Mouse (Mus musculus) spleen, adult 2 months (tissue): ENCODE results near the gene Nelfb. TPM values are rescaled to one million over a fixed set of nuclear protein-coding genes. Genes with fewer than 3 reads are reported as not detected.
A peak's percentile ranks its signal among the peaks of the same experiment; 100 is the strongest.

Source experiments
- DNase-seq, 2 experiments: peaks; one replicate each; pipeline versions ENCODE4 v3.0.0 to v3.0.0-alpha.2; 2012 to 2021; ENCODE audit warnings: low spot score in 2 of 2, low read depth in 1 of 2
- H3K27ac ChIP-seq: fragments of 200-500 bp; 2 replicates; pipeline ENCODE4 v1.5.1; 2012; ENCODE audit warnings: low read length, inconsistent platforms; ENCODE audit not compliant: insufficient read depth
- H3K27me3 ChIP-seq: fragments of 200-500 bp; 2 replicates; pipeline ENCODE4 v1.6.1; 2012; ENCODE audit warnings: mild to moderate bottlenecking, moderate library complexity, low read length, inconsistent platforms; ENCODE audit not compliant: control insufficient read depth, insufficient read depth
- H3K36me3 ChIP-seq: fragments of 200-500 bp; 2 replicates; pipeline ENCODE4 v1.6.1; 2012; ENCODE audit warnings: mild to moderate bottlenecking, low read length, inconsistent platforms; ENCODE audit not compliant: control insufficient read depth, insufficient read depth
- H3K4me1 ChIP-seq: fragments of 200-500 bp; 2 replicates; pipeline ENCODE4 v1.6.1; 2011; ENCODE audit warnings: inconsistent platforms; ENCODE audit not compliant: control insufficient read depth, insufficient read depth, insufficient read length
- H3K4me3 ChIP-seq: fragments of 200-500 bp; 2 replicates; pipeline ENCODE4 v1.5.1; 2011; ENCODE audit warnings: mild to moderate bottlenecking, inconsistent platforms; ENCODE audit not compliant: insufficient read depth, insufficient read length; ENCODE audit errors: extremely low read depth
- CTCF ChIP-seq: fragments of 200-500 bp; IDR thresholded peaks from 2 replicates; pipeline ENCODE4 v1.5.1; 2011; ENCODE audit warnings: mild to moderate bottlenecking, inconsistent platforms; ENCODE audit not compliant: insufficient read depth, insufficient read length, insufficient replicate concordance; ENCODE audit errors: extremely low read depth
- POLR2A ChIP-seq: fragments of 200-500 bp; IDR thresholded peaks from 2 replicates; pipeline ENCODE4 v1.6.1; 2011; ENCODE audit warnings: low read depth, low read length, inconsistent platforms
- WGBS: fragments of 180-500 bp; shearing (Covaris S2); methylation state at CpG from one replicate; pipeline ENCODE4 v1.1.7; 2018; 5-methylcytosine and 5-hydroxymethylcytosine counted together
- polyA plus RNA-seq: library from polyadenylated mRNA; depleted of rRNA; stranded (reverse); fragments of >200 nt; gene quantifications from 2 replicates; pipeline ENCODE4 v1.2.3, GENCODE M21; 2012

Nelfb gene
- polyA plus RNA-seq, 1 experiment, result 68.1 TPM

- H3K27ac ChIP-seq, result peak overlapping the region; percentile 98
- peaks cover 5% of the 10 kb centered on the region; the same call in 1 of the 2 replicates for H3K36me3 ChIP-seq
- H3K4me3 ChIP-seq, result peak overlapping the region; percentile 78; the same call in 1 of the 2 replicates
- no peaks in the 10 kb centered on the region for H3K27me3 ChIP-seq
- no peak for DNase-seq
- H3K4me1 ChIP-seq, result peaks cover 21% of the 10 kb centered on the region; the same call in 1 of the 2 replicates
- WGBS, result 29% methylated on average over 5 of the region's 5 CpGs
- TF ChIP-seq POLR2A (no peak), CTCF (no peak)
Measured at GRCm38 (mm10) chr2:25194006-25194405, 17.3 kb downstream of the Nelfb start.

GRCm38 (mm10) chr2:25193330-25193770 is 17.9 kb downstream of the Nelfb start:
- WGBS, result 0% methylated on average over 6 of the region's 6 CpGs
- peak; percentile 95; the same call in 1 of the 2 replicates for TF ChIP-seq CTCF
- no peak for TF ChIP-seq POLR2A
- peaks cover 21% of the 10 kb centered on the region; the same call in 1 of the 2 replicates for H3K4me1 ChIP-seq
- H3K27me3 ChIP-seq, result no peaks in the 10 kb centered on the region
- DNase-seq, result peak; percentile 69 to 74
- H3K36me3 ChIP-seq, result peaks cover 5% of the 10 kb centered on the region; the same call in 1 of the 2 replicates
- peak overlapping the region; percentile 98 for H3K27ac ChIP-seq
- H3K4me3 ChIP-seq, result peak overlapping the region; percentile 33; the same call in 1 of the 2 replicates

- Histone ChIP-seq H3K4me1 (peaks cover 11% of the 10 kb centered on the region), H3K4me3 (no peak overlapping the region), H3K27ac (no peak overlapping the region), H3K27me3 (peaks cover 3% of the 10 kb centered on the region; the same call in 1 of the 2 replicates), H3K36me3 (no peaks in the 10 kb centered on the region)
- DNase-seq, result no peak
- WGBS, result 84% methylated on average over 6 of the region's 6 CpGs
- TF ChIP-seq POLR2A (no peak), CTCF (no peak)
Measured at GRCm38 (mm10) chr2:25187841-25188240, 23.4 kb downstream of the Nelfb start.

- TF ChIP-seq POLR2A (no peak), CTCF (no peak)
- no peaks in the 10 kb centered on the region for H3K36me3 ChIP-seq
- H3K4me1 ChIP-seq, result peaks cover 18% of the 10 kb centered on the region
- no peak overlapping the region for H3K27ac ChIP-seq
- no peak for DNase-seq
- WGBS, result 47% methylated on average over 5 of the region's 5 CpGs
- peaks cover 3% of the 10 kb centered on the region; the same call in 1 of the 2 replicates for H3K27me3 ChIP-seq
- H3K4me3 ChIP-seq, result no peak overlapping the region
Measured at GRCm38 (mm10) chr2:25186575-25186930, 24.7 kb downstream of the Nelfb start.

GRCm38 (mm10) chr2:25185625-25186574 is 25.4 kb downstream of the Nelfb start:
- no peak overlapping the region for H3K27ac ChIP-seq
- DNase-seq, result peak in 1 of 2 experiments; percentile 55
- peak overlapping the region; percentile 58 for H3K4me3 ChIP-seq
- TF ChIP-seq POLR2A (no peak), CTCF (0 out of 2 replicates have a peak, but pooled peaks have one; percentile 10)
- no peaks in the 10 kb centered on the region for H3K36me3 ChIP-seq
- peaks cover 3% of the 10 kb centered on the region; the same call in 1 of the 2 replicates for H3K27me3 ChIP-seq
- H3K4me1 ChIP-seq, result peaks cover 18% of the 10 kb centered on the region
- 3% methylated on average over 63 of the region's 64 CpGs for WGBS

GRCm38 (mm10) chr2:25184496-25184895 is 26.8 kb downstream of the Nelfb start:
- no peak for DNase-seq
- TF ChIP-seq CTCF (no peak), POLR2A (no peak)
- Histone ChIP-seq H3K27ac (no peak overlapping the region), H3K36me3 (no peaks in the 10 kb centered on the region), H3K4me3 (no peak overlapping the region), H3K27me3 (peaks cover 3% of the 10 kb centered on the region; the same call in 1 of the 2 replicates), H3K4me1 (peaks cover 18% of the 10 kb centered on the region)
- 96% methylated on average over 7 of the region's 7 CpGs for WGBS

GRCm38 (mm10) chr2:25183336-25183735 is 28.0 kb downstream of the Nelfb start:
- DNase-seq, result peak in 1 of 2 experiments; percentile 43
- TF ChIP-seq CTCF (no peak), POLR2A (no peak)
- Histone ChIP-seq H3K36me3 (no peaks in the 10 kb centered on the region), H3K27ac (no peak overlapping the region), H3K4me3 (no peak overlapping the region), H3K27me3 (peaks cover 3% of the 10 kb centered on the region; the same call in 1 of the 2 replicates), H3K4me1 (peaks cover 18% of the 10 kb centered on the region)
- 23% methylated on average over 2 of the region's 2 CpGs for WGBS
